Mouse (Mus musculus) neural tube, embryonic 11.5 days (tissue): ENCODE data around the gene Tchhl1. TPM values are rescaled to one million over a fixed set of nuclear protein-coding genes. Genes with fewer than 3 reads are reported as not detected.
"Not testable (repeated sequence)": the region's sequence is repeated elsewhere in the genome, so short reads cannot be mapped to it uniquely, and the experiment has no call there.

Experiments
- ATAC-seq: fragments of 200-750 bp; cut with Nextera tagmentation; 2 replicates; pipeline ENCODE4 v1.8.0; 2017; ENCODE audit warnings: moderate number of reproducible peaks, mild to moderate bottlenecking, moderate TSS enrichment, moderate library complexity; ENCODE audit not compliant: insufficient read depth, low FRiP score, low TSS enrichment
- DNase-seq: peaks from one replicate; pipeline ENCODE4 v3.0.0-alpha.2; 2015; ENCODE audit warnings: low spot score
- H3K27ac ChIP-seq: fragments of 300-500 bp; sonication (generic); 2 replicates; pipeline ENCODE4 v1.5.1; 2014; ENCODE audit warnings: low read depth, mild to moderate bottlenecking, low read length
- H3K27me3 ChIP-seq: fragments of 300-500 bp; sonication (generic); 2 replicates; pipeline ENCODE4 v1.6.1; 2014; ENCODE audit warnings: mild to moderate bottlenecking, low read length, mixed read lengths; ENCODE audit not compliant: control insufficient read depth, insufficient read depth
- H3K36me3 ChIP-seq: fragments of 300-500 bp; sonication (generic); 2 replicates; pipeline ENCODE4 v1.6.1; 2014; ENCODE audit warnings: mild to moderate bottlenecking, low read length, moderate library complexity, mixed read lengths; ENCODE audit not compliant: control insufficient read depth, insufficient read depth
- H3K4me1 ChIP-seq: fragments of 300-500 bp; sonication (generic); 2 replicates; pipeline ENCODE4 v1.6.1; 2014; ENCODE audit warnings: low read length, mixed read lengths; ENCODE audit not compliant: control insufficient read depth, insufficient read depth
- H3K4me2 ChIP-seq: fragments of 300-500 bp; sonication (generic); 2 replicates; pipeline ENCODE4 v1.6.1; 2014; ENCODE audit warnings: low read depth, mild to moderate bottlenecking, moderate library complexity
- H3K4me3 ChIP-seq: fragments of 300-500 bp; sonication (generic); 2 replicates; pipeline ENCODE4 v1.5.1; 2014; ENCODE audit warnings: low read depth, low read length
- H3K9ac ChIP-seq: fragments of 300-500 bp; sonication (generic); 2 replicates; pipeline ENCODE4 v1.6.1; 2014; ENCODE audit warnings: mild to moderate bottlenecking, low read length
- H3K9me3 ChIP-seq: fragments of 300-500 bp; sonication (generic); 2 replicates; pipeline ENCODE4 v1.6.1; 2016; ENCODE audit warnings: low read length; ENCODE audit not compliant: control insufficient read depth
- WGBS: fragments of 180-500 bp; shearing (Covaris S2); extraction: QIAGEN DNeasy Blood & Tissue Kit; methylation state at CpG from one replicate; pipeline ENCODE4 v1.1.7; 2014; 5-methylcytosine and 5-hydroxymethylcytosine counted together
- polyA plus RNA-seq: library from polyadenylated mRNA; unstranded; fragments of >200 nt; fragmentation: Nextera tagmentation; extraction: Ambion mirVana; gene quantifications from 2 replicates; pipeline ENCODE4 v1.2.1, GENCODE M21; 2014

Gene Tchhl1
- not detected in 2 replicates for polyA plus RNA-seq

GRCm38 (mm10) chr3:93468561-93468960 is at the start of gene Tchhl1:
Tchhl1 (plus strand) TSS chr3:93468754.
- Histone ChIP-seq H3K27me3 (no peaks in the 10 kb centered on the region), H3K4me3 (no peak within 1 kb of the TSS), H3K9ac (no peak within 1 kb of the TSS), H3K27ac (no peak within 1 kb of the TSS), H3K36me3 (no peaks in the 10 kb centered on the region), H3K4me1 (no peaks in the 10 kb centered on the region), H3K9me3 (no peaks in the 10 kb centered on the region), H3K4me2 (no peak within 1 kb of the TSS)
- ATAC-seq (no peak), DNase-seq (no peak)
- 43% methylated on average over 5 of the region's 5 CpGs for WGBS

GRCm38 (mm10) chr3:93431673-93432072 is 36.9 kb upstream of the Tchhl1 start:
- DNase-seq (no peak), ATAC-seq (no peak)
- no peak overlapping the region for H3K4me2 ChIP-seq
- H3K4me3 ChIP-seq = no peak overlapping the region
- no peaks in the 10 kb centered on the region for H3K27me3 ChIP-seq
- no peaks in the 10 kb centered on the region for H3K9me3 ChIP-seq
- no peak overlapping the region for H3K9ac ChIP-seq
- no peaks in the 10 kb centered on the region for H3K36me3 ChIP-seq
- H3K4me1 ChIP-seq = no peaks in the 10 kb centered on the region
- H3K27ac ChIP-seq = no peak overlapping the region
- 46% methylated on average over 3 of the region's 3 CpGs for WGBS

GRCm38 (mm10) chr3:93442030-93442429 is 26.5 kb upstream of the Tchhl1 start, which contains the start of gene Tchh:
Tchh (plus strand) TSS chr3:93442330.
- H3K4me1 ChIP-seq = peaks cover 5% of the 10 kb centered on the region; the same call in 1 of the 2 replicates
- no peak within 1 kb of the TSS for H3K4me3 ChIP-seq
- H3K27ac ChIP-seq = no peak within 1 kb of the TSS
- ATAC-seq = no peak
- no peak within 1 kb of the TSS for H3K4me2 ChIP-seq
- H3K36me3 ChIP-seq = no peaks in the 10 kb centered on the region
- peaks cover 27% of the 10 kb centered on the region for H3K27me3 ChIP-seq
- WGBS = 91% methylated on average over 1 of the region's 1 CpGs
- H3K9me3 ChIP-seq = no peaks in the 10 kb centered on the region
- DNase-seq = no peak
- no peak within 1 kb of the TSS for H3K9ac ChIP-seq

GRCm38 (mm10) chr3:93443501-93444101 is 25.0 kb upstream of the Tchhl1 start:
- H3K27ac ChIP-seq = no peak overlapping the region
- ATAC-seq = no peak

GRCm38 (mm10) chr3:93444343-93445164 is 24.0 kb upstream of the Tchhl1 start:
- Histone ChIP-seq H3K36me3 (no peaks in the 10 kb centered on the region), H3K27me3 (peaks cover 33% of the 10 kb centered on the region), H3K4me1 (peaks cover 5% of the 10 kb centered on the region; the same call in 1 of the 2 replicates), H3K9me3 (no peaks in the 10 kb centered on the region), H3K9ac (peak overlapping the region; percentile 55), H3K27ac (no peak overlapping the region), H3K4me3 (peak overlapping the region; percentile 39), H3K4me2 (peak overlapping the region; percentile 86)
- DNase-seq (peak; percentile 83), ATAC-seq (peak; percentile 77)
- under 1% methylated on average over 56 of the region's 56 CpGs for WGBS

More at GRCm38 (mm10) chr3:93443501-93444101, 25.0 kb upstream of the Tchhl1 start:
- under 1% methylated on average over 38 of the region's 38 CpGs for WGBS
- peak; percentile 66 for DNase-seq
- H3K9ac ChIP-seq = no peak overlapping the region; the same call in 1 of the 2 replicates
- peaks cover 5% of the 10 kb centered on the region; the same call in 1 of the 2 replicates for H3K4me1 ChIP-seq
- H3K4me2 ChIP-seq = peak overlapping the region; percentile 86
- H3K27me3 ChIP-seq = peaks cover 33% of the 10 kb centered on the region
- H3K9me3 ChIP-seq = no peaks in the 10 kb centered on the region
- peak overlapping the region; percentile 39 for H3K4me3 ChIP-seq
- no peaks in the 10 kb centered on the region for H3K36me3 ChIP-seq

- WGBS = under 1% methylated on average over 36 of the region's 36 CpGs
- no peak overlapping the region for H3K27ac ChIP-seq
- peak overlapping the region; percentile 39 for H3K4me3 ChIP-seq
- peak; percentile 53 for DNase-seq
- peaks cover 33% of the 10 kb centered on the region for H3K27me3 ChIP-seq
- peak overlapping the region; percentile 55 for H3K9ac ChIP-seq
- peak overlapping the region; percentile 86 for H3K4me2 ChIP-seq
- H3K9me3 ChIP-seq = no peaks in the 10 kb centered on the region
- peaks cover 5% of the 10 kb centered on the region; the same call in 1 of the 2 replicates for H3K4me1 ChIP-seq
- no peaks in the 10 kb centered on the region for H3K36me3 ChIP-seq
- no peak; the same call in 1 of the 2 replicates for ATAC-seq
Observed at GRCm38 (mm10) chr3:93445165-93445705, 23.3 kb upstream of the Tchhl1 start.

- H3K4me3 ChIP-seq = peak overlapping the region; percentile 39
- H3K9me3 ChIP-seq = no peaks in the 10 kb centered on the region
- H3K4me1 ChIP-seq = peaks cover 5% of the 10 kb centered on the region; the same call in 1 of the 2 replicates
- peaks cover 33% of the 10 kb centered on the region for H3K27me3 ChIP-seq
- no peak overlapping the region for H3K27ac ChIP-seq
- H3K9ac ChIP-seq = peak overlapping the region; percentile 44
- H3K4me2 ChIP-seq = peak overlapping the region; percentile 86
- no peaks in the 10 kb centered on the region for H3K36me3 ChIP-seq
- WGBS = 1% methylated on average over 54 of the region's 54 CpGs
- ATAC-seq = no peak
- peak; percentile 72 for DNase-seq
Observed at GRCm38 (mm10) chr3:93446128-93446755, 22.3 kb upstream of the Tchhl1 start.

GRCm38 (mm10) chr3:93446756-93447137 is 21.8 kb upstream of the Tchhl1 start:
- Histone ChIP-seq H3K9ac (peak overlapping the region; percentile 44), H3K27me3 (peaks cover 33% of the 10 kb centered on the region), H3K4me2 (peak overlapping the region; percentile 86), H3K4me3 (peak overlapping the region; percentile 39)
- H3K9me3 ChIP-seq, ATAC-seq, H3K36me3 ChIP-seq, DNase-seq, H3K27ac ChIP-seq, H3K4me1 ChIP-seq: not testable (repeated sequence)
- under 1% methylated on average over 32 of the region's 32 CpGs for WGBS
